Mouse (Mus musculus): ENCODE measurements around the gene Dock9. TPM values are rescaled to one million over a fixed set of nuclear protein-coding genes. Genes with fewer than 3 reads are reported as not detected.

Dock9 gene
- total and polyA plus RNA-seq, 2 experiments from 2014 or later, result 14.0 to 68.8 TPM

- Histone ChIP-seq H3K27me3 (ENCODE audit: insufficient read depth, low read length) (no peaks in the 10 kb centered on the region), H3K4me2 (ENCODE audit: low read depth, low read length, poor library complexity, severe bottlenecking) (no peak overlapping the region), H3K36me3 (ENCODE audit: insufficient read depth, low read length) (no peaks in the 10 kb centered on the region), H3K4me1 (ENCODE audit: insufficient read depth, low read length) (no peaks in the 10 kb centered on the region), H3K9me3 (ENCODE audit: low read length) (no peaks in the 10 kb centered on the region), H3K27ac (ENCODE audit: low read depth, low read length) (no peak overlapping the region), H3K9ac (replicated peaks; ENCODE audit: low read length, poor library complexity, severe bottlenecking) (no peak overlapping the region), H3K4me3 (ENCODE audit: low read depth, low read length) (no peak overlapping the region)
- DNase-seq (ENCODE audit: low spot score) (no peak), ATAC-seq (ENCODE audit: low FRiP score) (no peak)
- WGBS, result 69% methylated on average over 11 of the region's 11 CpGs
- TF ChIP-seq CTCF (IDR thresholded peaks at IDR 0.05), result no peak
Measured at GRCm38 (mm10) chr14:121754110-121754509, 43.5 kb downstream of the Dock9 start.

- no peak overlapping the region for H3K9ac ChIP-seq (replicated peaks; ENCODE audit: low read length, poor library complexity, severe bottlenecking)
- peak; percentile 68; the same call in 1 of the 2 replicates for ATAC-seq (ENCODE audit: low FRiP score)
- WGBS, result 63% methylated on average over 19 of the region's 19 CpGs
- H3K27me3 ChIP-seq (ENCODE audit: insufficient read depth, low read length), result no peaks in the 10 kb centered on the region
- no peaks in the 10 kb centered on the region for H3K9me3 ChIP-seq (ENCODE audit: low read length)
- H3K4me1 ChIP-seq (ENCODE audit: insufficient read depth, low read length), result no peaks in the 10 kb centered on the region
- peak; percentile 82 for TF ChIP-seq CTCF (IDR thresholded peaks at IDR 0.05)
- H3K36me3 ChIP-seq (ENCODE audit: insufficient read depth, low read length), result no peaks in the 10 kb centered on the region
- no peak overlapping the region for H3K4me2 ChIP-seq (ENCODE audit: low read depth, low read length, poor library complexity, severe bottlenecking)
- no peak overlapping the region for H3K4me3 ChIP-seq (ENCODE audit: low read depth, low read length)
- peak; percentile 63 for DNase-seq (ENCODE audit: low spot score)
- H3K27ac ChIP-seq (ENCODE audit: low read depth, low read length), result no peak overlapping the region
Measured at GRCm38 (mm10) chr14:121752686-121753426, 44.8 kb downstream of the Dock9 start.

- Histone ChIP-seq H3K4me1 (ENCODE audit: insufficient read depth, low read length) (no peaks in the 10 kb centered on the region), H3K4me3 (ENCODE audit: low read depth, low read length) (no peak overlapping the region), H3K27me3 (ENCODE audit: insufficient read depth, low read length) (no peaks in the 10 kb centered on the region), H3K4me2 (ENCODE audit: low read depth, low read length, poor library complexity, severe bottlenecking) (no peak overlapping the region), H3K9ac (replicated peaks; ENCODE audit: low read length, poor library complexity, severe bottlenecking) (no peak overlapping the region), H3K36me3 (ENCODE audit: insufficient read depth, low read length) (no peaks in the 10 kb centered on the region), H3K27ac (ENCODE audit: low read depth, low read length) (no peak overlapping the region), H3K9me3 (ENCODE audit: low read length) (no peaks in the 10 kb centered on the region)
- no peak for TF ChIP-seq CTCF (IDR thresholded peaks at IDR 0.05)
- DNase-seq (ENCODE audit: low spot score) (no peak), ATAC-seq (ENCODE audit: low FRiP score) (no peak)
- 85% methylated on average over 9 of the region's 9 CpGs for whole genome bisulfite sequencing
Measured at GRCm38 (mm10) chr14:121749606-121750005, 48.0 kb downstream of the Dock9 start.

- 79% methylated on average over 10 of the region's 10 CpGs for WGBS
- Histone ChIP-seq H3K9ac (replicated peaks; ENCODE audit: low read length, poor library complexity, severe bottlenecking) (no peak overlapping the region), H3K36me3 (ENCODE audit: insufficient read depth, low read length) (no peaks in the 10 kb centered on the region), H3K4me1 (ENCODE audit: insufficient read depth, low read length) (no peaks in the 10 kb centered on the region), H3K27me3 (ENCODE audit: insufficient read depth, low read length) (no peaks in the 10 kb centered on the region), H3K27ac (ENCODE audit: low read depth, low read length) (no peak overlapping the region), H3K4me2 (ENCODE audit: low read depth, low read length, poor library complexity, severe bottlenecking) (no peak overlapping the region), H3K9me3 (ENCODE audit: low read length) (no peaks in the 10 kb centered on the region), H3K4me3 (ENCODE audit: low read depth, low read length) (no peak overlapping the region)
- no peak for ATAC-seq (ENCODE audit: low FRiP score)
- no peak for DNase-seq (ENCODE audit: low spot score)
- no peak for TF ChIP-seq CTCF (IDR thresholded peaks at IDR 0.05)
Measured at GRCm38 (mm10) chr14:121749084-121749483, 48.6 kb downstream of the Dock9 start.

GRCm38 (mm10) chr14:121747360-121747759, 50.3 kb downstream of the Dock9 start:
- no peak for ATAC-seq (ENCODE audit: low FRiP score)
- 65% methylated on average over 7 of the region's 7 CpGs for WGBS
- H3K4me1 ChIP-seq (ENCODE audit: insufficient read depth, low read length), result no peaks in the 10 kb centered on the region
- H3K4me2 ChIP-seq (ENCODE audit: low read depth, low read length, poor library complexity, severe bottlenecking), result no peak overlapping the region
- H3K9me3 ChIP-seq (ENCODE audit: low read length), result no peaks in the 10 kb centered on the region
- no peak for DNase-seq (ENCODE audit: low spot score)
- no peaks in the 10 kb centered on the region for H3K36me3 ChIP-seq (ENCODE audit: insufficient read depth, low read length)
- H3K4me3 ChIP-seq (ENCODE audit: low read depth, low read length), result no peak overlapping the region
- no peaks in the 10 kb centered on the region for H3K27me3 ChIP-seq (ENCODE audit: insufficient read depth, low read length)
- no peak overlapping the region for H3K27ac ChIP-seq (ENCODE audit: low read depth, low read length)
- H3K9ac ChIP-seq (replicated peaks; ENCODE audit: low read length, poor library complexity, severe bottlenecking), result no peak overlapping the region
- TF ChIP-seq CTCF (IDR thresholded peaks at IDR 0.05), result no peak

GRCm38 (mm10) chr14:121743787-121744417, 53.7 kb downstream of the Dock9 start:
- no peaks in the 10 kb centered on the region for H3K9me3 ChIP-seq (ENCODE audit: low read length)
- H3K4me1 ChIP-seq (ENCODE audit: insufficient read depth, low read length), result peaks cover 11% of the 10 kb centered on the region; the same call in 1 of the 2 replicates
- WGBS, result 68% methylated on average over 9 of the region's 9 CpGs
- no peaks in the 10 kb centered on the region for H3K27me3 ChIP-seq (ENCODE audit: insufficient read depth, low read length)
- H3K27ac ChIP-seq (ENCODE audit: low read depth, low read length), result no peak overlapping the region
- ATAC-seq (ENCODE audit: low FRiP score) (no peak), DNase-seq (ENCODE audit: low spot score) (no peak)
- H3K9ac ChIP-seq (replicated peaks; ENCODE audit: low read length, poor library complexity, severe bottlenecking), result no peak overlapping the region
- H3K4me2 ChIP-seq (ENCODE audit: low read depth, low read length, poor library complexity, severe bottlenecking), result no peak overlapping the region
- no peak overlapping the region for H3K4me3 ChIP-seq (ENCODE audit: low read depth, low read length)
- TF ChIP-seq CTCF (IDR thresholded peaks at IDR 0.05), result no peak
- H3K36me3 ChIP-seq (ENCODE audit: insufficient read depth, low read length), result no peaks in the 10 kb centered on the region

Data from midbrain, postnatal 0 days (tissue).